Mouse (Mus musculus): Measurements from ENCODE around the gene Pgam2. TPM values are rescaled to one million over a fixed set of nuclear protein-coding genes. Genes with fewer than 3 reads are reported as not detected.

The Pgam2 gene
- total RNA-seq (2015) (not detected in 2 replicates), total RNA-seq (2017) (not detected in 2 replicates)

GRCm38 (mm10) chr11:5803551-5803981 lies at the start of gene Pgam2:
Pgam2 (minus strand) TSS chr11:5803733.
- 0 out of 2 replicates have a peak, but pooled peaks have one; percentile 17 for ATAC-seq (ENCODE audit: poor library complexity, severe bottlenecking)

- ATAC-seq (ENCODE audit: poor library complexity, severe bottlenecking), result no peak
Observed at GRCm38 (mm10) chr11:5852314-5852713, 48.8 kb upstream of the Pgam2 start.

- no peak for ATAC-seq (ENCODE audit: poor library complexity, severe bottlenecking)
Observed at GRCm38 (mm10) chr11:5851021-5851736, 47.6 kb upstream of the Pgam2 start.

GRCm38 (mm10) chr11:5850452-5850851 lies 46.9 kb upstream of the Pgam2 start:
- no peak for ATAC-seq (ENCODE audit: poor library complexity, severe bottlenecking)

GRCm38 (mm10) chr11:5849316-5849715 lies 45.8 kb upstream of the Pgam2 start:
- no peak for ATAC-seq (ENCODE audit: poor library complexity, severe bottlenecking)

- no peak for ATAC-seq (ENCODE audit: poor library complexity, severe bottlenecking)
Observed at GRCm38 (mm10) chr11:5848741-5849140, 45.2 kb upstream of the Pgam2 start.

GRCm38 (mm10) chr11:5846639-5847345 lies 43.3 kb upstream of the Pgam2 start:
- ATAC-seq (ENCODE audit: poor library complexity, severe bottlenecking), result no peak

- no peak for ATAC-seq (ENCODE audit: poor library complexity, severe bottlenecking)
Observed at GRCm38 (mm10) chr11:5843131-5843530, 39.6 kb upstream of the Pgam2 start.

- ATAC-seq (ENCODE audit: poor library complexity, severe bottlenecking), result no peak
Observed at GRCm38 (mm10) chr11:5841751-5842150, 38.2 kb upstream of the Pgam2 start.

GRCm38 (mm10) chr11:5840346-5840745 lies 36.8 kb upstream of the Pgam2 start:
- no peak for ATAC-seq (ENCODE audit: poor library complexity, severe bottlenecking)

GRCm38 (mm10) chr11:5837251-5838246 lies 34.0 kb upstream of the Pgam2 start, which contains the start of gene Polm:
Polm (minus strand) TSS chr11:5838016.
- ATAC-seq (ENCODE audit: poor library complexity, severe bottlenecking), result peak; percentile 94

- no peak for ATAC-seq (ENCODE audit: poor library complexity, severe bottlenecking)
Observed at GRCm38 (mm10) chr11:5836126-5836525, 32.6 kb upstream of the Pgam2 start.

GRCm38 (mm10) chr11:5835057-5835456 lies 31.5 kb upstream of the Pgam2 start:
- ATAC-seq (ENCODE audit: poor library complexity, severe bottlenecking), result no peak

- ATAC-seq (ENCODE audit: poor library complexity, severe bottlenecking), result no peak
Observed at GRCm38 (mm10) chr11:5834506-5834905, 31.0 kb upstream of the Pgam2 start.

- peak; percentile 82 for ATAC-seq (ENCODE audit: poor library complexity, severe bottlenecking)
Observed at GRCm38 (mm10) chr11:5829327-5829726, 25.8 kb upstream of the Pgam2 start.

GRCm38 (mm10) chr11:5828509-5829191 lies 25.1 kb upstream of the Pgam2 start:
- no peak for ATAC-seq (ENCODE audit: poor library complexity, severe bottlenecking)

- no peak for ATAC-seq (ENCODE audit: poor library complexity, severe bottlenecking)
Observed at GRCm38 (mm10) chr11:5827931-5828330, 24.4 kb upstream of the Pgam2 start.

- ATAC-seq (ENCODE audit: poor library complexity, severe bottlenecking), result no peak
Observed at GRCm38 (mm10) chr11:5825432-5825831, 21.9 kb upstream of the Pgam2 start.

- no peak for ATAC-seq (ENCODE audit: poor library complexity, severe bottlenecking)
Observed at GRCm38 (mm10) chr11:5819223-5819622, 15.7 kb upstream of the Pgam2 start.

- ATAC-seq (ENCODE audit: poor library complexity, severe bottlenecking), result no peak
Observed at GRCm38 (mm10) chr11:5813381-5813780, 9.8 kb upstream of the Pgam2 start.

Data from megakaryocyte, adult 5-6 weeks (primary cell).